Mouse (Mus musculus) CD8-positive naive resting alpha-beta T cell, adult 57 days (primary cell): ENCODE results near the gene Itga9. TPM values are rescaled to one million over a fixed set of nuclear protein-coding genes. Genes with fewer than 3 reads are reported as not detected.

Experiments used
- total RNA-seq: library from RNA; stranded (reverse); gene quantifications from one replicate; pipeline ENCODE4 v1.2.4, GENCODE M21; 2023

Itga9 gene
- total RNA-seq: 0.52 TPM

DNA sequence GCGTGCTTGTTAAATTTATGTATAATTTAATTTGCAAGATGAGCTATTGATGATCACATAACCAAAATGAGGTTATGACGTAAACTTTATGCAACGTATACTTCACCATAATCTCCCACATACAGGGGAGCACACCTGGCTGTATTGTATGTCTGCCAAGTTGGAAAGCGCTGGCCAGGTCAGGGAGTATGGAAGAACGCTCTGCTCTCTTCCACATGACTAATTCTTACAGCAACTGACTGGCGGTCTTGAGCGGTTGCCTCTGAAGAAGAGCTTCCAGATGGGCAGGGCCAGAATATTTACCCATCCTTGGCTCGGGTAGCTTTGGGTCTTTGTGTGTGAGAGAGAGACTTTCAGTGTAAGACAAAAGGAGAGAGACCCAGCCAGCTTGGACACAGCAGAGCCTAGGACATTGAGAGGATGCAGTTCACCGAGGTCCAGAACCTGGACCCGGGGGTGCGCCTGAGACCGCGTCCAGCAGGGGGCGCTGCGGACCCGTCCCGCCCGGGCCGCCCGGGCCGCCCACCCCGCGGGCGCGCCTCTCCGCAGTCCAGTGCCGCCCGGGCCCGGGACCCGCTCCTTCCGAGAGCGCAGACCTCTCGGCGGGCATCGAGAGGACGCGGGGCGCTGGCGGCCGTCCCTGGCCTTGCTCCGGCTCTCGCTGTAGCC lies at the start of gene Itga9:
TSS of gene Itga9 (plus strand) at position 543 of the 669 bp plus-strand sequence.

DNA sequence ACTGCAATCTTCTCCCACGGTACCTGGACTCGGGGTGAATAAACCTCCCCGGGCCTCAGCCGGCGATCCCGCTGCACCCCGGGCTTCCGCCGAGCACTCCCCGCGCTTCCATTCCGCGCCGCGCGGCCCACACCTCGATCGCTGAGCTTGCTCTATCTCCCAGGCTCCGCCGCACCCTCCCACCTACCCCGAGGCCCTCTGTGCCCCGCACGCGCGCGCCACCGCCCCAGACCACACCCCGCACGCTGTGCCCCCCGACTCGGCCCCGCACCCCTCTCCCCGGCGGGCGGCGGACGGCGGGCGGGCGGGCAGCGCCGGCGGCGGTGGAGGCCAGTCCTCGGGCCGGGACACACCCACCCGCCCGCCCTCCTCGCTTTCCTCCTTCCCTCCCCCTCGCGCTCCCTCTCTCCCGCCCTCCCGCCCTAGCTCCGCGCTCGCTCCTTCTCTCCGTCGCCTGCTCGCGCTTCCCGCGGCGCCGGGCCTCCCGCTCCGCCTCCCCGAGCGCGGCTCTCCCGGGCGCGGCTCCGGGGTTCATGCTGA lies 319.7 kb downstream of the Itga9 start, which contains the start of gene Ctdspl:
TSS of gene Ctdspl (plus strand) at position 343 of the 540 bp plus-strand sequence.

Other genes starting within 250 kb of the Itga9 start
- 17.1 TPM for gene Eomes, start 128.5 kb upstream of the Itga9 start, total RNA-seq
- 88.5 TPM for gene Golga4, start 100.4 kb upstream of the Itga9 start, total RNA-seq